Mouse (Mus musculus) MEL-GATA-1-ER (cell line): ENCODE measurements around the gene Gh.

Source experiments
- DNase-seq: peaks from one replicate; pipeline ENCODE4 v3.0.0-alpha.2; 2012; ENCODE audit warnings: low read depth; ENCODE audit errors: extremely low read depth

Gene Gh

GRCm38 (mm10) chr11:106310123-106310522, 8.5 kb upstream of the Gh start:
- no peak for DNase-seq

- DNase-seq, result no peak
These were observed 6.5 kb upstream of the Gh start for GRCm38 (mm10) chr11:106308162-106308561.

- DNase-seq, result no peak
These were observed 5.8 kb upstream of the Gh start for GRCm38 (mm10) chr11:106307432-106307831.

DNA sequence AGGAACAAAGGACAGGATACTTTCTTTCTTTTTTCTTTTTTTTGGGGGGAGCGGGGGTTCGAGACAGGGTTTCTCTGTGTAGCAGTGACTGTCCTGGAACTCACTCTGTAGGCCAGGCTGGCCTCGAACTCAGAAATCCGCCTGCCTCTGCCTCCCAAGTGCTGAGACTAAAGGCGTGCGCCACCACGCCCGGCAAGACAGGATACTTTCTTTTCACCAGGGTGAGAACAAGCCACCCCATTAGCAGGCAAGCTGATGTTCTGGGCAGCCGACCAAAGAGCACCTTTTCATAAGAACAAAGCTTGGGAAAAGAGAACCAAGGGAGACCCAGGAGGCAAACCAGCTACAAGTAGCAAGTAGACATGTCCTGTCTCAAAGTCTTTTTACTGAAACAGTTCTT, 5.1 kb upstream of the Gh start:
- no peak for DNase-seq

GRCm38 (mm10) chr11:106306065-106306385, 4.4 kb upstream of the Gh start:
- no peak for DNase-seq

- DNase-seq, result no peak
These were observed 3.8 kb upstream of the Gh start for GRCm38 (mm10) chr11:106305348-106306064.

DNA sequence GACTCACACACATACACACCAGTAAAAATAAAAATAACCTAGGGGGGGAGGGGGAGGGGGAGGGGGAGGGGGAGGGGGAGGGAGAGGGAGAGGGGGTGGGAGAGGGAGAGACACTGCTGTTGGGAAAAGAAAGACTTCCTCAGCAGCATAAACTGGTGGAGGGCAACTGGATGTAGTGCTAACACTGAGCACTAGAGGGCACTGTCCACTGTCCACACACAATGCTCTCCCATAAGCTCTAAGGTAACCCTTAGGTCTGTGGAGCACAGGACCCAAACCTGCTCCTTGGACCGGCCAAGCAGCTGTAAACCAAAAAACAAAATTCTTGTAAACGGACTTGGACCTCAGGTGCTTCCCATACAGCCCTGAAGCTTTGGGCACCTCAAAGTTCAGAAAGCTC, 969 bp upstream of the Gh start:
- peak; percentile 60 for DNase-seq

DNA sequence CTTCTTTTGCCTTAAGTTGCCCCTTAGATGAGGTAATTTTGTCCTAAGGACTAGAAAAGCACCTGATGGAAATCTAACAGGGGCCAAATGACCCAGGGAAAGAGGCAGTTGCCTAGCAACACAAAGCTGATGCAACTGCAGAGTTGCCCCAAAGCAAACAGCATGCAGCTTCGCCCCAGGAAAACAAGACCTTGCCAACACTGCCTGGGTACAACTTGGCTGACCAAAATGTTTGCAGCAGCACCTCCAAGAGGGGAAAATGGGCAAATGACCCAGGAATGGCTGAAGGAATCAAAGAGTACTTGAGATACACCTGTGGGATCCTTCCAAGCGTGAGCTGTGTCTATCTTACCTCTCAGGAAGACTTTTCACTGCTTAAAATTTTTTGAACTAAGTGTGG, 9.8 kb downstream of the Gh start:
- no peak for DNase-seq

DNA sequence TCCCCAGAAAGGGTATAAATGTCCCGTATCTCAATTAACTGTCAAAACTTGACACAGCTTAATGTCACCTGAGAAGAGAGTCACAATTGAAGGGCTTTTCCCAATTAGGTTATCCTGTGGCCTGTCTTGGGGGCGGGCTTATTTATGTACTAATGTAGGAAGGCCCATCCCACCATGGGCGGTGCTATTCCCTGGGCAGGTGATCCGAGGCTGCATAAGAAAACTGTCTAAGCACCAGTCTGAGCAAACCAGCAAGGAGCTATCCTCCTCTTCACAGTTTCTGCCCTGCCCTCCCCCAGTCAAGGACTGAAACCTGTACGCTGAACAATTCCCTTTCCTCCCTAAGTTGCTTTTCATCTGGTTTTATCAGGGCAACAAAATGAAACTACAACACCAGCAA, 11.3 kb downstream of the Gh start:
- no peak for DNase-seq

GRCm38 (mm10) chr11:106289369-106289768, 12.3 kb downstream of the Gh start:
- DNase-seq, result no peak

GRCm38 (mm10) chr11:106286987-106287386, 14.7 kb downstream of the Gh start:
- DNase-seq, result no peak

- no peak for DNase-seq
These were observed 15.5 kb downstream of the Gh start for GRCm38 (mm10) chr11:106286206-106286605.

GRCm38 (mm10) chr11:106284126-106284525, 17.5 kb downstream of the Gh start:
- no peak for DNase-seq

DNA sequence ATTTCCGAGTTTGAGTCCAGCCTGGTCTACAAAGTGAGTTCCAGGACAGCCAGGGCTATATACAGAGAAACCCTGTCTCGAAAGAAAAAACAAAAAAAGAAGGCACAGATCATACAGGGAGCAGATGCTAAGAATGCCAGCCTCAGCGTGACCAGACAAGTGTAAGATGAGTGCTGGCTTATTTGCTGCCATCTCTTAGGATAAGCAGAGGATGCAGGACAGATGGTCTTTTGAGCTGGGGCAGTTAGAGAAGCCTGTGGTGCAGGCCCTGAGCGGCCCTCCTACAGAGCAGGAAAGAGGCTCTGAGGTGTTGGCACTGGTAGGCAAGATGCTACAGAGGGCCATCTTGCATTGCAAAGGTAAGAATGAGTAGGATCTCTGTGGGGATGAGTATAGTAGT, 18.3 kb downstream of the Gh start:
- no peak for DNase-seq

DNA sequence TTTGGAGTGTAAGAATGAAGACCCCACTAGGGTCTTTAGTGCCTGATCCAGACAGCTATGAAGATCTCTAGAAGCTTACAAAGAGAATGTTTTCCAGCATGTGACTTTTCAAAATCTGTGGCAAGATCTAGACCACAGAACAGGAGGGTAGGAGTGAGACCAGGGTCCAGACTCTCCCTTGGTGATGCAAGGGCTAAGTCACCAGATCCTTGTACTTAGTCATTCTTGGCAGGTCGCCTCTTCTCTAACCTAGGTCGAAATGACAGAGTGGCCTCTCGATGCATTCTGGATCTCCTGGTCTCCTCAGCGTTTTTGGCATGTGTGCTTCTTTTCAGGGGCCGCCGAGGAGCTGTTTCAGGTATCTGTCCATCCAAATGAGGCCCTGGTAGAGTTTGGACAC, 19.2 kb downstream of the Gh start:
- no peak for DNase-seq

GRCm38 (mm10) chr11:106276454-106276853, 25.2 kb downstream of the Gh start, which contains the start of gene Tcam1:
Gene Tcam1, plus strand, starts transcription at chr11:106276672.
- peak; percentile 94 for DNase-seq

DNA sequence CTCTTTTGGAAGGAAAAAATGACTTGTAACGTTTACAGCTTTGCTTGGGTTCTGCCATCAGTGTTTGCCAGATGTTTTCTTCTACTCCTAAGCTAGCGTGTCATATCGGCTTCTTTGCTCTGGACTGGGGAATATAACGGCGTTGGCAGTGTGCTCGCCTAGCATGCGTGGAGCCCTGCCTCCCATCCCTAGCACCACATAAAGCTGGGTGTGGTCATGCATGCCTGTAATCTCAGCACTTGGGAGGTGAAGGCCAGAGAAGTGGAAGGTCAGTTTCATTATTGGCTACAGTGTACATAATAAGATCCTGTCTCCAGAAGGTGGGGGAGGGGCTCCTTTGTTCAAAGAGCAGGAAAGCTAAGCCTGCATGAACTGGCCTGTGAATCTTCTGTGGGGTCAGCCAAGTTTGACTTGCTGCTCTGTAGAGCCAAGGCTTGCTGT, 26.7 kb downstream of the Gh start:
- no peak for DNase-seq

- DNase-seq, result no peak
These were observed 27.3 kb downstream of the Gh start for GRCm38 (mm10) chr11:106274374-106274773.

DNA sequence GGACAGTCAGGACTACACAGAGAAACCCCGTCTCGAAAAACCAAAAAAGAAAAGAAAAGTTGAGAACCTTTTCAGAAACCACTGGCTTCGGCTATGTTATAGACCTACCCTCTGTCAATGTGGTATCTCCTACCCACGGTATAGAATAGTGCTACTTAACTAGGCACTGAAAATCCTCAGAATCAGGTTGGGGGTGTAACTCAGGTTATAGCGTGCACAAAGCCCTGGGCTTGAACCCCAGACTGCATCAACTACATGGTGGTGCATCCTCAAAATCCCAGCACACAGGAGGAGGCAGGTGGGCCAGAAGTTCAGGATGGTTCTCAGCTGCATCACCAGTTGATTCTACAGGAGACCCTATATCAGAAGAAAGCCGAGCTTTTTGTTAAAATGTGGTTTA, 27.9 kb downstream of the Gh start:
- no peak for DNase-seq

DNA sequence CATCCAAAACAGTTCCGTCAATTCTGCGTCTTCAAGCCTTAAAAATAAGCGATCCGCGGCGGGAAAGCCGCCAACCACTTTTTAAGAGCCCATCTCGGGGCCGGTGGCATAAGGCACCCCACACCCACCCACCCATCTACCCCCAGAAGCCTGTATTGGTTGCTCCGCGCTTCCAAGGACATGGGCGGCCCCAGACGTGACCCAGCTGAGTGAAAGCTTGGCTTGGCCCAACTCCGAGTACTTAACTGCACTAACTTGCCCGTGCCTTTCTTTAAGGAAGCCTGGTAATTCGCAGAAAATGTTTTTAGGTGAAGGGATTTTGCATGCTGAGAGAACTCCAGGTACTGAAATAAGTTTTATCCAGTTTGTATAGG, 28.4 kb downstream of the Gh start:
- no peak for DNase-seq

DNA sequence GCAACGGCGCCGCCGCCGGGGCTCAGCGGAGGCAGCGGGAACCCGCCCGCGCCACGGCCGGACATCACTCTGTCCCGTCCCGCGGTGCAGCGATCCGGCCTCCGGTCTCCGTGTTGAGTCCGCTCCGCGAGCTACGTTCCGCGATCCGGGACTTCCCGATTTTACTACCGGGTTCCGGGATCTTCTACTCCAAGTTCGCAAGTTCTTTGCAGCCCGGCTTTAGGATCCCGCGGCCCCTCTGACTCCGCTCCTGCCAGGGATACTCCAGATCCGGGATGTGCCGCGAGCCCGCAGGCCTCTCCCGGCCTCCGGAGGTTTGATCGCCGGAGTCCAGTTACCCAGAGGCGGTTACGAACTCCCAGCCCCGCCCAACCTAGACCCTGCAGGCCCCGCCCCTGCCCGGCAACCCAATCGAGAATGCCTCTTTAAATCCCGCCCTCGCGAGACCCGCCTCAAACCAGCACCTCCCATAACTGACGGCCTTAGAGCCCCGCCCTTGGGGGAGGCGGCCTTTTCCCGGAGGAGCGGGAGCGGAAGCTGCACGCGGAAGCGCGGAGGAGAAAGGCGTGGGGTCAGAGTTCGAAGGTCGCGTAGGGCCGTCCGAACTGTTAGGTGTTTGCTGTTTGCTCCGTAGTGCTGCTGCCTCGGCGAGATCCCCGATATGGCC, 28.9 kb downstream of the Gh start, which contains the start of gene Smarcd2:
Gene Smarcd2 (minus strand): TSS at position 329 of the 667 bp plus-strand sequence.
- DNase-seq, result peak; percentile 92

- DNase-seq, result no peak
These were observed 29.6 kb downstream of the Gh start for GRCm38 (mm10) chr11:106271794-106272643.
